Mouse (Mus musculus): ENCODE results near the gene Cend1.

- no peak for TF ChIP-seq CTCF (IDR thresholded peaks at IDR 0.05; ENCODE audit: low read depth)
- peak; percentile 31; the same call in 1 of the 2 replicates for TF ChIP-seq EP300 (IDR thresholded peaks at IDR 0.05; ENCODE audit: low read depth)
Observed at GRCm38 (mm10) chr7:141463824-141464602, 34.7 kb upstream of the Cend1 start.
